Mouse (Mus musculus) neutrophil, adult 5-6 weeks (primary cell): ENCODE measurements around the gene Pdcd1. TPM values are rescaled to one million over a fixed set of nuclear protein-coding genes. Genes with fewer than 3 reads are reported as not detected.
A peak's percentile ranks its signal among the peaks of the same experiment; 100 is the strongest.
"Not testable (repeated sequence)": the region's sequence is repeated elsewhere in the genome, so short reads cannot be mapped to it uniquely, and the experiment has no call there.

Source experiments
- ATAC-seq: fragments of 151-379, 151-347 bp; 2 replicates; pipeline ENCODE4 v1.8.0; 2017; ENCODE audit warnings: mild to moderate bottlenecking, moderate TSS enrichment; ENCODE audit not compliant: insufficient number of reproducible peaks, poor library complexity, low FRiP score, severe bottlenecking; ENCODE audit errors: extremely low read depth
- total RNA-seq: library from RNA; stranded (forward); fragments of 200-1000 nt; gene quantifications from 2 replicates; pipeline ENCODE4 v1.2.3, GENCODE M21; 2017

Pdcd1 gene
- 0.35 TPM in 1 of 2 replicates, not detected in the other for total RNA-seq

GRCm38 (mm10) chr1:94052373-94052772 lies at the start of gene Pdcd1:
Gene Pdcd1, minus strand, starts transcription at chr1:94052553.
- no peak for ATAC-seq

GRCm38 (mm10) chr1:94091788-94092187 lies 39.4 kb upstream of the Pdcd1 start:
- peak; percentile 53; the same call in 1 of the 2 replicates for ATAC-seq

GRCm38 (mm10) chr1:94086311-94086898 lies 34.1 kb upstream of the Pdcd1 start:
- ATAC-seq: no peak

GRCm38 (mm10) chr1:94085324-94086105 lies 33.2 kb upstream of the Pdcd1 start:
- no peak for ATAC-seq

- ATAC-seq: no peak
These were observed 29.4 kb upstream of the Pdcd1 start for GRCm38 (mm10) chr1:94081761-94082160.

- no peak for ATAC-seq
These were observed 28.8 kb upstream of the Pdcd1 start for GRCm38 (mm10) chr1:94081191-94081590.

GRCm38 (mm10) chr1:94080718-94081117 lies 28.4 kb upstream of the Pdcd1 start:
- ATAC-seq: no peak

GRCm38 (mm10) chr1:94078835-94079440 lies 26.6 kb upstream of the Pdcd1 start:
- ATAC-seq: peak; percentile 90

- no peak for ATAC-seq
These were observed 26.0 kb upstream of the Pdcd1 start for GRCm38 (mm10) chr1:94078314-94078713.

- no peak for ATAC-seq
These were observed 24.3 kb upstream of the Pdcd1 start for GRCm38 (mm10) chr1:94076702-94077101.

- ATAC-seq: no peak
These were observed 22.4 kb upstream of the Pdcd1 start for GRCm38 (mm10) chr1:94074756-94075155.

- not testable (repeated sequence) for ATAC-seq
These were observed 5.9 kb upstream of the Pdcd1 start for GRCm38 (mm10) chr1:94058281-94058680.

- no peak for ATAC-seq
These were observed 5.0 kb upstream of the Pdcd1 start for GRCm38 (mm10) chr1:94057401-94057800.

- no peak for ATAC-seq
These were observed 3.6 kb upstream of the Pdcd1 start for GRCm38 (mm10) chr1:94055966-94056365.

- ATAC-seq: no peak
These were observed 2.1 kb upstream of the Pdcd1 start for GRCm38 (mm10) chr1:94054481-94054880.

- no peak for ATAC-seq
These were observed 1.3 kb upstream of the Pdcd1 start for GRCm38 (mm10) chr1:94053530-94054216.

- no peak for ATAC-seq
These were observed 1.2 kb downstream of the Pdcd1 start for GRCm38 (mm10) chr1:94051104-94051503.

- no peak for ATAC-seq
These were observed 5.8 kb downstream of the Pdcd1 start for GRCm38 (mm10) chr1:94046544-94046943.

GRCm38 (mm10) chr1:94045559-94045958 lies 6.8 kb downstream of the Pdcd1 start:
- ATAC-seq: no peak
